Mouse (Mus musculus): ENCODE measurements around the gene Ptpn7. TPM values are rescaled to one million over a fixed set of nuclear protein-coding genes. Genes with fewer than 3 reads are reported as not detected.

Gene Ptpn7
- polyA plus RNA-seq, 1 experiment from 2014 or later = 0.24 TPM

DNA sequence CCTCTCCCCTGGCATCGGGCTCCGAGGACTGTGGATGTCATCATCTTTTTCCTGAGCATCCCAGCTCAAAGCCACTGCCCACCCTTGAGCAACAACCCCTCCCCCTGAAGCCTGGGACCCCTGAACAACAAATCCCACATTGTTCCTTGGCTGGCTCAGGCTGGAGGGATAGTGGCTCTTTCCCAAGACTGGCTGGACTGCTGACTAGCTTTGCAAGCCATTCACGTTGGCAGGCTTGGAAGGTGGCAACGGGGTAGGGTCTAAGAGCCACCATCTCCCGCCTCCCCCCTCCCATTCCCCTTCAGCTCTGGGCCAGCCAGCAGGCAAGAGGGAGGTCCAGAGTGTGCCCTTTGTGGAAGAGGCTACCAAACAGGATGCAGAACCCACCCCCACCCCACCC is 26.1 kb downstream of the Ptpn7 start:
- Histone ChIP-seq H3K27me3 (replicated peaks; ENCODE audit: control insufficient read depth, insufficient read depth, low read length) (no peaks in the 10 kb centered on the region), H3K27ac (ENCODE audit: low read depth, low read length) (peak overlapping the region; percentile 83), H3K9me3 (ENCODE audit: control insufficient read depth, low read length) (no peaks in the 10 kb centered on the region), H3K9ac (ENCODE audit: low read depth, low read length) (no peak overlapping the region), H3K36me3 (ENCODE audit: control insufficient read depth, insufficient read depth, low read length) (peaks cover 16% of the 10 kb centered on the region), H3K4me2 (ENCODE audit: low read length) (peak overlapping the region; percentile 15; the same call in 1 of the 2 replicates), H3K4me1 (ENCODE audit: control insufficient read depth, insufficient read depth, low read depth, low read length) (peaks cover 14% of the 10 kb centered on the region), H3K4me3 (ENCODE audit: low read length) (no peak overlapping the region)
- WGBS = 31% methylated on average over 5 of the region's 5 CpGs
- ATAC-seq = peak; percentile 87

DNA sequence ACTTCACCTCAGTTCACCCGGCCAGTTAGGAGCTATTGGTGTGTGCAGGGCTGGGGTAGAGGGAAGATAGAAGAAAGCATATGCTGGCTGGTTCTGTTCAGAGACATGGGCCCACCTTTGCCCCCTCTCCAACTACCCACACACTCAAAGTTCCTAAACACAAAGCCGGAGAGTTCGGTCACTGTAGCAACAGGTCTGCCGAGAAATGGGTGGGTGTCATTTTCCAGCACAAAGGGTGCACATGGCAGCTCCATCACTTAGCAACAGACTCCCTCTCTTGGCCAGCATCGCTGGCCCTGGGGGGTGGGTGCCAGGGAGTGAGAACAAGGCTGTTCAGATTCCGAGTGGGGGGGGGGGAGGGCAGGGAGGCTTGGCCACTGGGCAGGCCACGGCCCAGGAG is 26.6 kb downstream of the Ptpn7 start:
- ATAC-seq = peak; percentile 72
- 0 out of 2 replicates have a peak overlapping the region, but pooled peaks have one; percentile 8 for H3K9ac ChIP-seq (ENCODE audit: low read depth, low read length)
- peak overlapping the region; percentile 83 for H3K27ac ChIP-seq (ENCODE audit: low read depth, low read length)
- H3K27me3 ChIP-seq (replicated peaks; ENCODE audit: control insufficient read depth, insufficient read depth, low read length) = no peaks in the 10 kb centered on the region
- no peaks in the 10 kb centered on the region for H3K9me3 ChIP-seq (ENCODE audit: control insufficient read depth, low read length)
- peaks cover 11% of the 10 kb centered on the region for H3K4me1 ChIP-seq (ENCODE audit: control insufficient read depth, insufficient read depth, low read depth, low read length)
- WGBS = 28% methylated on average over 7 of the region's 7 CpGs
- H3K36me3 ChIP-seq (ENCODE audit: control insufficient read depth, insufficient read depth, low read length) = peaks cover 16% of the 10 kb centered on the region
- H3K4me3 ChIP-seq (ENCODE audit: low read length) = no peak overlapping the region
- H3K4me2 ChIP-seq (ENCODE audit: low read length) = peak overlapping the region; percentile 15; the same call in 1 of the 2 replicates

DNA sequence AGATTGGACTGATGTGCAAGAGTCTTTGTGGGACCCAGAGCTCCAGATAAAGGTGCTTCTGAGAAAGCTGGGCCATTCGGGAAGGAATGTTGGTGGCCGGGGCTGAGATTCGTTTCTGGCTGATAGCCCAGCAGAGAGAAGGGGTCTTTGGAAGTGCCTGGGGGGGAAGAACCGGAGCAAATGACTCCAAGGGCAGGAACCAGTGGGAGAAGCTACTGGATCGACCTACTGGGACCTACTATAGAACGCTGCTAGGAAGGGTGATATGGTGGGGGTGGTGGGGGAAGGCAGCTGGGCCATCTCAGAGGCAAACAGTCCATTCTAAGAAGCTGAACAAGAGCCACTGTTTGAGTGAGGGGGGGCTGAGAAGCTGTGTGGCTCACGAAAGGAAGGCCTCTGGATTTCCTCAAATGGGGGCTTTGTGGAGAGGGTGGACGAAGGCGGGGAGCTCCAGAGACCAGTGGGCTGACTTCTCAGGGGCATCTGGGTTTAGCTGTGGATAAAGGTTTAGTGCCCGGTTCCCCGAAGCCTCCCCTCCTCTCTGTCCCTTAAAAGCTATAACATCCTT is 27.1 kb downstream of the Ptpn7 start:
- H3K4me1 ChIP-seq (ENCODE audit: control insufficient read depth, insufficient read depth, low read depth, low read length) = peaks cover 5% of the 10 kb centered on the region
- no peak overlapping the region for H3K9ac ChIP-seq (ENCODE audit: low read depth, low read length)
- 60% methylated on average over 11 of the region's 11 CpGs for WGBS
- H3K27me3 ChIP-seq (replicated peaks; ENCODE audit: control insufficient read depth, insufficient read depth, low read length) = no peaks in the 10 kb centered on the region
- H3K36me3 ChIP-seq (ENCODE audit: control insufficient read depth, insufficient read depth, low read length) = peaks cover 16% of the 10 kb centered on the region
- H3K4me3 ChIP-seq (ENCODE audit: low read length) = no peak overlapping the region
- peak overlapping the region; percentile 83 for H3K27ac ChIP-seq (ENCODE audit: low read depth, low read length)
- ATAC-seq = peak; percentile 29
- no peaks in the 10 kb centered on the region for H3K9me3 ChIP-seq (ENCODE audit: control insufficient read depth, low read length)
- H3K4me2 ChIP-seq (ENCODE audit: low read length) = no peak overlapping the region

DNA sequence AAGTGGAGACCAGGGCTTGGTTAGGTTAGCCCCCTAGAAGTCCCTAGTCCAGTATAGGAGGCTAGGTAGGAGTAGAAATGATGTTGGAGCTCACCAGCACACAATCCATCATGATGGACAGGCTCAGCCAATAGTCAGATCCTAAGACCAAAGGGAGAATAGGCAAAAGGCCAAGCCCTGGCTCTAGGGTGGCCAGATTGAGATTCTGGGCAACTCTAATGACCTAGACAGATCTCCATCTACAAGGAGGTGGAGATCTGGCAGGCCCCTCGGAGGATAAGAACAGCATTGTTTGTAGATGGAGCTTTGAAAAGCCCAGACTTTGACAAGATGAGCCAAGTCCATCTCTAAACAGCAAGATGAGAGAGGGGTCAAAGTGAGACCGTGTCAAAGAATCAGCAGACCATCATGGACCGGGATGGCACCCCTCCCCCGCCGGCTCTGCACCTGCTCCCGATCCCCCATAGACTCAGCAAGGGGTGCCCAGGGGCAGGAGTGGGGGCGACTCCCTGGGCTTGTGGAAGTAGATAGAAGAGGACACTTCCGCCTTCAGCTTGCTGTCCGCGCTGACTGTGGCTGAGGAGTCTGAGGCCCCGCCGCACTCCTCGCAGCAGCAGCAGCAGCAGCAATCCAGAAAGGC is 28.0 kb downstream of the Ptpn7 start:
- Histone ChIP-seq H3K4me3 (ENCODE audit: low read length) (no peak overlapping the region), H3K36me3 (ENCODE audit: control insufficient read depth, insufficient read depth, low read length) (peaks cover 11% of the 10 kb centered on the region), H3K27ac (ENCODE audit: low read depth, low read length) (peak overlapping the region; percentile 83; the same call in 1 of the 2 replicates), H3K9ac (ENCODE audit: low read depth, low read length) (no peak overlapping the region), H3K9me3 (ENCODE audit: control insufficient read depth, low read length) (no peaks in the 10 kb centered on the region), H3K27me3 (replicated peaks; ENCODE audit: control insufficient read depth, insufficient read depth, low read length) (no peaks in the 10 kb centered on the region), H3K4me2 (ENCODE audit: low read length) (no peak overlapping the region), H3K4me1 (ENCODE audit: control insufficient read depth, insufficient read depth, low read depth, low read length) (peaks cover 3% of the 10 kb centered on the region; the same call in 1 of the 2 replicates)
- no peak for ATAC-seq
- WGBS = 87% methylated on average over 13 of the region's 13 CpGs

DNA sequence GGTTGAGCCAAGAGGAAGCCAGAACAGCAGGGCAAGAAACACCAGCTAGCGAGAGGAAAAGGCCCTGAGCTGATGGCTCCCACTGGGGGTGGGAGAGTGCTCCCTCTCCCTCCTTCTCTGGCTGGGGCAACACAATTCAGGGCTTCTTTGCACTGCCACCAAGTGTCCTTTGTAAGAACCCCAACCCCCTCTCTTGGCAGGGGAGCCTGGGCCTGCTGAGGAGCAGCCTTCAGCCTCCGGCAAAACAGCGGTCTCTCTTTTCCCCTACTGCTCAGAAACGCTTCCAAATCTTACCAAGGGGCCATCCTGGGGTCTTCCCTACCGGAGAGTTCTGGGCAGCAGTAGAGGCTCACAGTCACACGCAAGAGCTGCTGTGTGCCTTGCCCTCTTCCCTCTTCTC is 30.2 kb downstream of the Ptpn7 start:
- no peak overlapping the region for H3K4me2 ChIP-seq (ENCODE audit: low read length)
- 38% methylated on average over 6 of the region's 6 CpGs for WGBS
- H3K27ac ChIP-seq (ENCODE audit: low read depth, low read length) = peak overlapping the region; percentile 72
- H3K9me3 ChIP-seq (ENCODE audit: control insufficient read depth, low read length) = no peaks in the 10 kb centered on the region
- H3K4me3 ChIP-seq (ENCODE audit: low read length) = no peak overlapping the region
- H3K9ac ChIP-seq (ENCODE audit: low read depth, low read length) = no peak overlapping the region
- no peaks in the 10 kb centered on the region for H3K27me3 ChIP-seq (replicated peaks; ENCODE audit: control insufficient read depth, insufficient read depth, low read length)
- H3K36me3 ChIP-seq (ENCODE audit: control insufficient read depth, insufficient read depth, low read length) = no peaks in the 10 kb centered on the region
- ATAC-seq = peak; percentile 34; the same call in 1 of the 2 replicates
- no peaks in the 10 kb centered on the region; the same call in 1 of the 2 replicates for H3K4me1 ChIP-seq (ENCODE audit: control insufficient read depth, insufficient read depth, low read depth, low read length)

DNA sequence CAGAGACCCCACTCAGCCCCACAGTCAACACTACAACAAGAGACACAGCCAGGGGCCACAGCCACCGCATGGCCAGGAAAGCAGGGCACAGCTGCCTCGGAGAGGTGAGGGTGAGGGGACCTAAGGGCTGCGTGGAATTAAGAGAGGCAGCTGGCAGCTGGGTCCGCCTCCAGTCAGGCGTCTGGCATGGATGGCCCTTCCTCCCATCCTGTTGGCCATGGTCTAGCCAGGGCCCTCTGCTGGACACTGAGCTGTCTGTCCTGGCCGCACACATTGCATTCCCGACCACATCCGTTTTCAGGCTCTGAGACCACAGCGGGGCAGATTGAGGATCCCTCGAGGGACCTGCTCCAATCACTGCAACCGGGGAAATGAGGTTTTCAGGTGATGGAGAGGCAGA is 34.9 kb downstream of the Ptpn7 start, which contains the start of gene Gpr37l1:
Gene Gpr37l1, minus strand, starts transcription at position 247 of the 400 bp plus-strand sequence.
- H3K27ac ChIP-seq (ENCODE audit: low read depth, low read length) = no peak within 1 kb of the TSS
- 67% methylated on average over 11 of the region's 11 CpGs for WGBS
- no peaks in the 10 kb centered on the region for H3K9me3 ChIP-seq (ENCODE audit: control insufficient read depth, low read length)
- no peak within 1 kb of the TSS for H3K9ac ChIP-seq (ENCODE audit: low read depth, low read length)
- no peaks in the 10 kb centered on the region for H3K36me3 ChIP-seq (ENCODE audit: control insufficient read depth, insufficient read depth, low read length)
- no peaks in the 10 kb centered on the region; the same call in 1 of the 2 replicates for H3K4me1 ChIP-seq (ENCODE audit: control insufficient read depth, insufficient read depth, low read depth, low read length)
- no peak within 1 kb of the TSS for H3K4me3 ChIP-seq (ENCODE audit: low read length)
- H3K4me2 ChIP-seq (ENCODE audit: low read length) = no peak within 1 kb of the TSS
- no peak for ATAC-seq
- no peaks in the 10 kb centered on the region for H3K27me3 ChIP-seq (replicated peaks; ENCODE audit: control insufficient read depth, insufficient read depth, low read length)

DNA sequence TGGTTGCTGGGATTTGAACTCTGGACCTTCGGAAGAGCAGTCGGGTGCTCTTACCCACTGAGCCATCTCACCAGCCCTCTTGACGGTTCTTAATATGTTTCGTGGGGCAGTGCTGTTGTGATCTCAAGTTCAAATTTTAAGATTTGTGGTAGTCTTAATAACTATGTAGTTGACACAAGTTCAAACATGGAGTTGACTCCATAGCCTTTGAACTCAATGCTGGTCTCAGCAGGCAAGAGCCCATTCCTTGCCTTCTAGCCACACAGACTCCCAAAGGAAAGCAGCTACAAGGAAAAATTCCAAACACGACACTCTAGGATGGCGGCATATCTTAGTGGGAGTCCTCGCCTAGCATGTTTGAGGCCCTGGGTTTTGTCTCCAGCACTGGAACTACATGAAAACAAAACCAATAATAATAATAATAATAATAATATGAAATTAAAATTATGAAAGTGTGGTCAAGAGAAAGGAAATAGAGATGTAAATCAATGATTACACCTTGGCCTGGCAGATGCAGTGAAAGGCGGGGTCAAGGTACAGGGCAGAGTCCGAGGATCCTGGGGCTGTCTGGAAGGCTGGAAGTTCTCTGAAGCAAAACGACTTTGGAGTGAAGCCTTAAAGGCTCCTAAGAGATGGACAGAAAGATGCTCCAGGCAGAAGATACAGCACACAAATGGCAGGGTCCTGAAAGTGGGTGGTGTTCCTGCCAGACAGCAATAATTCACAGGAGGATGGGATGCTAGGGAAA is 36.1 kb downstream of the Ptpn7 start:
- Histone ChIP-seq H3K36me3 (ENCODE audit: control insufficient read depth, insufficient read depth, low read length) (no peaks in the 10 kb centered on the region), H3K9me3 (ENCODE audit: control insufficient read depth, low read length) (no peaks in the 10 kb centered on the region), H3K27ac (ENCODE audit: low read depth, low read length) (no peak overlapping the region), H3K4me1 (ENCODE audit: control insufficient read depth, insufficient read depth, low read depth, low read length) (no peaks in the 10 kb centered on the region; the same call in 1 of the 2 replicates), H3K4me2 (ENCODE audit: low read length) (no peak overlapping the region), H3K9ac (ENCODE audit: low read depth, low read length) (no peak overlapping the region), H3K4me3 (ENCODE audit: low read length) (no peak overlapping the region), H3K27me3 (replicated peaks; ENCODE audit: control insufficient read depth, insufficient read depth, low read length) (no peaks in the 10 kb centered on the region)
- ATAC-seq = no peak
- 87% methylated on average over 10 of the region's 10 CpGs for WGBS

DNA sequence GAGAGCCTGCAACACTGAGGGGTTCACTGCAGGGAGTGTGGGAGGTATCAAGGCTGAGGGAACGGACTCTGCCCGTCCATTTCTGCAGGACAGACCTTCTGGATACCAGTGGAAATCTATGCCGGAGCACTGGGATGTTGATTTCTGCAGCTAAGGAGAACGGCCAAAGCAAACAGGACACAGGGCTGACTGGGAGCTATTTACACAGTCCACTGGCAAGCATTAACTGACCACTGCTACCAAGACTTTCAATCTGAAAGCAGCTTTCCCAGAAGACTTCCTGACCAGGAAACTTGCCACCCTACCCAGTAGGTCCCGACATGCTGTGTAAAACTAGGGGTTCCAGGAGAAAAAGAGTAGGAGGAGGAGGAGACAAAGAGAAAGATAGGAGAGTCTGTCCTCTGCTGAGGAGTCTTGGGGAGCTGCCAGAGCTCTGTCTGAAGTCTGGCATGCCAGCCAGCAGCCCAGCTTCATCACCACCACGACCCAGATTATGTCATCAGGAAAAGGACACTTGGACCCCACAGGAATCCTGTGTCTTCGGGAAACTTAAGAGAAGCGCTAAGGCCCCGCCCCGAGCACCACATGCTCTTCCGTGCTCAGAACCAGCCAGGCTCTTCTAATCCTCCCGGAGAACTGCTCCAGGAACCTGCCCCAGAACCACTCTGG is 37.2 kb downstream of the Ptpn7 start:
- no peaks in the 10 kb centered on the region for H3K36me3 ChIP-seq (ENCODE audit: control insufficient read depth, insufficient read depth, low read length)
- no peak overlapping the region for H3K4me2 ChIP-seq (ENCODE audit: low read length)

More for the DNA sequence above, 37.2 kb downstream of the Ptpn7 start:
- Histone ChIP-seq H3K27me3 (replicated peaks; ENCODE audit: control insufficient read depth, insufficient read depth, low read length) (no peaks in the 10 kb centered on the region), H3K4me1 (ENCODE audit: control insufficient read depth, insufficient read depth, low read depth, low read length) (no peaks in the 10 kb centered on the region; the same call in 1 of the 2 replicates), H3K9ac (ENCODE audit: low read depth, low read length) (no peak overlapping the region), H3K4me3 (ENCODE audit: low read length) (no peak overlapping the region), H3K9me3 (ENCODE audit: control insufficient read depth, low read length) (no peaks in the 10 kb centered on the region), H3K27ac (ENCODE audit: low read depth, low read length) (peak overlapping the region; percentile 31; the same call in 1 of the 2 replicates)
- ATAC-seq = peak; percentile 19
- WGBS = 53% methylated on average over 12 of the region's 12 CpGs
